Mouse (Mus musculus): ENCODE results near the gene Bhlhe40.

GRCm38 (mm10) chr6:108694965-108695724, 34.7 kb downstream of the Bhlhe40 start:
- TF ChIP-seq TAL1 (IDR thresholded peaks at IDR 0.05; ENCODE audit: low read length) (no peak), GATA1 (IDR thresholded peaks at IDR 0.05; ENCODE audit: low read length) (no peak)

Measured in erythroblast, embryonic 14.5 days (primary cell).